Mouse (Mus musculus): Measurements from ENCODE around the gene Cyp2e1.

- TF ChIP-seq POLR2A (IDR thresholded peaks at IDR 0.05; ENCODE audit: low read depth, low read length) = no peak
- no peak for TF ChIP-seq CTCF (IDR thresholded peaks at IDR 0.05; ENCODE audit: extremely low read depth, insufficient read depth, insufficient read length, insufficient replicate concordance)
Observed at GRCm38 (mm10) chr7:140810496-140810895, 47.0 kb downstream of the Cyp2e1 start.
